Mouse (Mus musculus): Measurements from ENCODE around the gene Opn3.

- TF ChIP-seq HCFC1 (IDR thresholded peaks at IDR 0.05; ENCODE audit: borderline replicate concordance, insufficient read depth, low read length) (no peak), ZC3H11A (IDR thresholded peaks at IDR 0.05; ENCODE audit: borderline replicate concordance, low read depth, low read length) (no peak), ZNF384 (IDR thresholded peaks at IDR 0.05; ENCODE audit: low read depth, low read length) (no peak), CHD2 (IDR thresholded peaks at IDR 0.05; ENCODE audit: low read depth, low read length) (no peak)
Measured at GRCm38 (mm10) chr1:175712338-175712909, 19.8 kb upstream of the Opn3 start.
